Mouse (Mus musculus) CH12.LX (cell line): Measurements from ENCODE around the gene Notum. TPM values are rescaled to one million over a fixed set of nuclear protein-coding genes. Genes with fewer than 3 reads are reported as not detected.

Source experiments
- DNase-seq: peaks from one replicate; pipeline ENCODE4 v3.0.0-alpha.2; 2013; ENCODE audit errors: extremely low read depth
- H3K27ac ChIP-seq: 2 replicates; pipeline ENCODE4 v1.5.1; 2012; ENCODE audit warnings: low read depth, mild to moderate bottlenecking, control low read depth, moderate library complexity; ENCODE audit not compliant: insufficient read depth
- H3K27me3 ChIP-seq: replicated peaks from 2 replicates; pipeline ENCODE3; 2012; ENCODE audit warnings: inconsistent platforms
- H3K36me3 ChIP-seq, 2 experiments: replicated peaks in 1 of 2; 2 replicates each; pipeline versions ENCODE3 to v1.6.1; 2012; ENCODE audit warnings: inconsistent platforms in 1 of 2, low read length in 1 of 2, mild to moderate bottlenecking in 1 of 2, mixed read lengths in 1 of 2, moderate library complexity in 1 of 2; ENCODE audit not compliant: control insufficient read depth in 1 of 2, insufficient read depth in 1 of 2
- H3K4me1 ChIP-seq, 2 experiments: 2 replicates each; pipeline ENCODE4 v1.6.1; 2012; ENCODE audit warnings: inconsistent platforms in 1 of 2, moderate library complexity in 1 of 2; ENCODE audit not compliant: insufficient read depth in 2 of 2, control insufficient read depth in 1 of 2
- H3K4me2 ChIP-seq: 2 replicates; pipeline ENCODE4 v1.6.1; 2012; ENCODE audit warnings: low read depth, mild to moderate bottlenecking, control low read depth; ENCODE audit not compliant: poor library complexity, insufficient read depth, severe bottlenecking
- H3K4me3 ChIP-seq, 3 experiments: fragments of 150-350 bp in 1 of 3; sonication (generic) in 1 of 3; replicated peaks in 1 of 3; 2 replicates each; pipeline versions ENCODE3 to v1.5.1; 2011 to 2012; ENCODE audit warnings: low read depth in 2 of 3, low read length in 2 of 3, mild to moderate bottlenecking in 2 of 3, moderate library complexity in 2 of 3, control low read depth in 1 of 3, improper control_type of control experiment in 1 of 3, inconsistent platforms in 1 of 3, mixed read lengths in 1 of 3; ENCODE audit not compliant: poor library complexity in 1 of 3
- H3K79me2 ChIP-seq: replicated peaks from 2 replicates; pipeline ENCODE4 v1.6.1; 2012; ENCODE audit warnings: mild to moderate bottlenecking, moderate library complexity; ENCODE audit not compliant: control insufficient read depth, poor library complexity, insufficient read depth, severe bottlenecking; ENCODE audit errors: extremely low read depth
- H3K9ac ChIP-seq: 2 replicates; pipeline ENCODE4 v1.6.1; 2012; ENCODE audit warnings: low read depth, mild to moderate bottlenecking, control low read depth, moderate library complexity; ENCODE audit not compliant: insufficient read depth
- H3K9me3 ChIP-seq: replicated peaks from 2 replicates; pipeline ENCODE3; 2012; ENCODE audit warnings: low read length, inconsistent platforms, mixed read lengths
- CHD2 ChIP-seq: IDR thresholded peaks from 2 replicates; pipeline ENCODE4 v1.6.1; 2011; ENCODE audit warnings: low read length, improper control_type of control experiment
- EP300 ChIP-seq: IDR thresholded peaks from 2 replicates; pipeline ENCODE4 v1.6.1; 2011; ENCODE audit warnings: low read length, improper control_type of control experiment
- GABPA ChIP-seq: IDR thresholded peaks from 2 replicates; pipeline ENCODE4 v1.6.1; 2012; ENCODE audit warnings: low read depth, low read length, improper control_type of control experiment, inconsistent platforms; ENCODE audit not compliant: insufficient replicate concordance
- JUN ChIP-seq: IDR thresholded peaks from 2 replicates; pipeline ENCODE4 v1.6.1; 2011; ENCODE audit warnings: low read depth, mild to moderate bottlenecking, low read length, improper control_type of control experiment, moderate library complexity; ENCODE audit not compliant: insufficient read depth
- JUND ChIP-seq: conservative IDR thresholded peaks from 2 replicates; pipeline ENCODE4 v1.6.1; 2011; ENCODE audit warnings: low read depth, low read length, improper control_type of control experiment
- MAX ChIP-seq: IDR thresholded peaks from 2 replicates; pipeline ENCODE4 v1.6.1; 2011; ENCODE audit warnings: low read length, improper control_type of control experiment
- MAZ ChIP-seq: IDR thresholded peaks from 2 replicates; pipeline ENCODE4 v1.6.1; 2012; ENCODE audit warnings: low read depth, mild to moderate bottlenecking, inconsistent platforms, low read length, improper control_type of control experiment, moderate library complexity
- MEF2A ChIP-seq: IDR thresholded peaks from 2 replicates; pipeline ENCODE4 v1.6.1; 2014; ENCODE audit warnings: low read depth, mild to moderate bottlenecking, inconsistent platforms, low read length, improper control_type of control experiment, borderline replicate concordance
- MXI1 ChIP-seq: IDR thresholded peaks from 2 replicates; pipeline ENCODE4 v1.6.1; 2011; ENCODE audit warnings: mild to moderate bottlenecking, low read depth, low read length, improper control_type of control experiment
- MYC ChIP-seq: IDR thresholded peaks from 2 replicates; pipeline ENCODE4 v1.6.1; 2011; ENCODE audit warnings: low read depth, mild to moderate bottlenecking, improper control_type of control experiment, low read length
- NELFE ChIP-seq: IDR thresholded peaks from 2 replicates; pipeline ENCODE4 v1.6.1; 2011; ENCODE audit warnings: low read depth, low read length, improper control_type of control experiment
- NRF1 ChIP-seq: IDR thresholded peaks from 2 replicates; pipeline ENCODE4 v1.6.1; 2014; ENCODE audit warnings: low read depth, mild to moderate bottlenecking, inconsistent platforms, low read length, improper control_type of control experiment, moderate library complexity
- PAX5 ChIP-seq: IDR thresholded peaks from 2 replicates; pipeline ENCODE4 v1.6.1; 2012; ENCODE audit warnings: low read length, inconsistent platforms, mixed read lengths
- POLR2A ChIP-seq: IDR thresholded peaks from 2 replicates; pipeline ENCODE4 v1.6.1; 2011; ENCODE audit warnings: low read depth, mild to moderate bottlenecking, improper control_type of control experiment, low read length
- POLR2AphosphoS2 ChIP-seq: IDR thresholded peaks from 2 replicates; pipeline ENCODE4 v1.6.1; 2011; ENCODE audit warnings: low read depth, low read length, improper control_type of control experiment
- RAD21 ChIP-seq: IDR thresholded peaks from 2 replicates; pipeline ENCODE4 v1.6.1; 2011; ENCODE audit warnings: low read depth, mild to moderate bottlenecking, low read length, improper control_type of control experiment, moderate library complexity
- SIN3A ChIP-seq: IDR thresholded peaks from 2 replicates; pipeline ENCODE4 v1.6.1; 2012; ENCODE audit warnings: low read length, improper control_type of control experiment, inconsistent platforms
- SMC3 ChIP-seq: IDR thresholded peaks from 2 replicates; pipeline ENCODE4 v1.6.1; 2011; ENCODE audit warnings: low read depth, low read length, improper control_type of control experiment
- TBP ChIP-seq: conservative IDR thresholded peaks from 2 replicates; pipeline ENCODE4 v1.6.1; 2011; ENCODE audit warnings: low read depth, low read length, improper control_type of control experiment
- TCF12 ChIP-seq: IDR thresholded peaks from 2 replicates; pipeline ENCODE4 v1.6.1; 2014; ENCODE audit warnings: low read depth, mild to moderate bottlenecking, inconsistent platforms, low read length, improper control_type of control experiment
- UBTF ChIP-seq: IDR thresholded peaks from 2 replicates; pipeline ENCODE4 v1.6.1; 2012; ENCODE audit warnings: low read depth, mild to moderate bottlenecking, inconsistent platforms, low read length, improper control_type of control experiment, moderate library complexity
- USF1 ChIP-seq: IDR thresholded peaks from 2 replicates; pipeline ENCODE4 v1.6.1; 2014; ENCODE audit warnings: low read depth, mild to moderate bottlenecking, inconsistent platforms, low read length, improper control_type of control experiment
- USF2 ChIP-seq: conservative IDR thresholded peaks from 2 replicates; pipeline ENCODE4 v1.6.1; 2011; ENCODE audit warnings: low read depth, low read length, improper control_type of control experiment
- ZC3H11A ChIP-seq: IDR thresholded peaks from 2 replicates; pipeline ENCODE4 v1.6.1; 2012; ENCODE audit warnings: low read depth, mild to moderate bottlenecking, inconsistent platforms, low read length, improper control_type of control experiment
- ZKSCAN1 ChIP-seq: IDR thresholded peaks from 2 replicates; pipeline ENCODE4 v1.6.1; 2012; ENCODE audit warnings: low read depth, inconsistent platforms, low read length, improper control_type of control experiment, borderline replicate concordance
- ZNF384 ChIP-seq: IDR thresholded peaks from 2 replicates; pipeline ENCODE4 v1.6.1; 2012; ENCODE audit warnings: low read depth, low read length, improper control_type of control experiment, inconsistent platforms
- dilution Hi-C: fragments of 300-500 bp; cut with MboI; formaldehyde crosslinking; loops from 2 replicates; pipeline ENCODE4 v1.14.3; 2020; ENCODE audit warnings: low sequenced_read_pairs; ENCODE audit not compliant: extremely low pct_unique_long_range_greater_than_20kb, extremely low pct_ligation_motif_present
- in situ Hi-C: fragments of 300-500 bp; cut with MboI; formaldehyde crosslinking; loops from 3 replicates; pipeline ENCODE4 v1.14.3; 2019; ENCODE audit warnings: low sequenced_read_pairs, low pct_ligation_motif_present, low pct_unique_long_range_greater_than_20kb, mixed read lengths
- polyA plus RNA-seq: library from polyadenylated mRNA; unstranded; fragments of >175 nt; gene quantifications from 2 replicates; pipeline ENCODE4 v1.2.1, GENCODE M21; 2012; ENCODE audit warnings: low read depth; ENCODE audit not compliant: insufficient read length
- total RNA-seq, 2 experiments: library from RNA; depleted of rRNA; stranded (reverse); fragments of 300-350 nt in 1 of 2; fragments of >200 nt in 1 of 2; gene quantifications; 2 replicates each; pipeline ENCODE4 v1.2.3; 2012 to 2014

Notum gene
- total and polyA plus RNA-seq, 3 experiments: not detected

GRCm38 (mm10) chr11:120627468-120628300, 33.3 kb downstream of the Notum start (continued):
- TF ChIP-seq RAD21 (no peak), CHD2 (peak; percentile 80), JUN (no peak), SIN3A (peak; percentile 82), TBP (0 out of 2 replicates have a peak, but pooled peaks have one; percentile 29), TCF12 (peak; percentile 70), MEF2A (peak; percentile 87), JUND (no peak), NELFE (peak; percentile 40; the same call in 1 of the 2 replicates), ZC3H11A (no peak), NRF1 (no peak), MAX (peak; percentile 99), MXI1 (peak; percentile 97), EP300 (peak; percentile 70), MAZ (no peak), POLR2AphosphoS2 (no peak), ZKSCAN1 (peak; percentile 5; the same call in 1 of the 2 replicates), SMC3 (no peak), GABPA (no peak), UBTF (no peak)

GRCm38 (mm10) chr11:120626785-120627467, 34.0 kb downstream of the Notum start:
- Histone ChIP-seq H3K4me2 (no peak overlapping the region), H3K27me3 (no peaks in the 10 kb centered on the region), H3K9me3 (no peaks in the 10 kb centered on the region), H3K36me3 (peaks cover 37 to 55% of the 10 kb centered on the region in 2 experiments), H3K79me2 (peaks cover 49% of the 10 kb centered on the region), H3K4me1 (peaks cover 42 to 79% of the 10 kb centered on the region in 2 experiments), H3K9ac (no peak overlapping the region; the same call in 1 of the 2 replicates), H3K4me3 (peak overlapping the region in 1 of 3 experiments; percentile 74), H3K27ac (peak overlapping the region; percentile 75; the same call in 1 of the 2 replicates)
- TF ChIP-seq POLR2A (no peak), ZNF384 (no peak), SIN3A (no peak), UBTF (no peak), POLR2AphosphoS2 (no peak), MYC (no peak), TBP (no peak), EP300 (no peak), USF1 (no peak), PAX5 (no peak), CHD2 (no peak), RAD21 (no peak), NRF1 (no peak), USF2 (no peak), JUN (no peak), MAX (no peak)
- dilution Hi-C loops (no loop called here), in situ Hi-C loops (loop anchor here (10.0 kb wide), 1 partner anchor 58 kb away; no protein-coding TSS in a partner anchor)
- DNase-seq: no peak
